Mouse (Mus musculus): ENCODE results near the gene Slc17a9.
A peak's percentile ranks its signal among the peaks of the same experiment; 100 is the strongest.
"Not testable (repeated sequence)": the region's sequence is repeated elsewhere in the genome, so short reads cannot be mapped to it uniquely, and the experiment has no call there.

The Slc17a9 gene

GRCm38 (mm10) chr2:180710276-180711155, 14.5 kb upstream of the Slc17a9 start:
- ATAC-seq (ENCODE audit: low TSS enrichment), result peak; percentile 24; the same call in 1 of the 2 replicates

- no peak for ATAC-seq (ENCODE audit: low TSS enrichment)
Measured at GRCm38 (mm10) chr2:180711527-180711926, 13.5 kb upstream of the Slc17a9 start.

GRCm38 (mm10) chr2:180712037-180712689, 12.9 kb upstream of the Slc17a9 start:
- no peak for ATAC-seq (ENCODE audit: low TSS enrichment)

GRCm38 (mm10) chr2:180722748-180723147, 2.3 kb upstream of the Slc17a9 start:
- not testable (repeated sequence) for ATAC-seq (ENCODE audit: low TSS enrichment)

GRCm38 (mm10) chr2:180723865-180724264, 1.2 kb upstream of the Slc17a9 start:
- ATAC-seq (ENCODE audit: low TSS enrichment), result no peak

- ATAC-seq (ENCODE audit: low TSS enrichment), result no peak
Measured at GRCm38 (mm10) chr2:180725414-180725778, 333 bp downstream of the Slc17a9 start.

GRCm38 (mm10) chr2:180725856-180726629, 980 bp downstream of the Slc17a9 start:
- no peak for ATAC-seq (ENCODE audit: low TSS enrichment)

GRCm38 (mm10) chr2:180726658-180727442, 1.8 kb downstream of the Slc17a9 start:
- no peak for ATAC-seq (ENCODE audit: low TSS enrichment)

- no peak for ATAC-seq (ENCODE audit: low TSS enrichment)
Measured at GRCm38 (mm10) chr2:180727613-180728021, 2.6 kb downstream of the Slc17a9 start.

GRCm38 (mm10) chr2:180731036-180731435, 6.0 kb downstream of the Slc17a9 start:
- no peak for ATAC-seq (ENCODE audit: low TSS enrichment)

GRCm38 (mm10) chr2:180731984-180732383, 6.9 kb downstream of the Slc17a9 start:
- no peak for ATAC-seq (ENCODE audit: low TSS enrichment)

- ATAC-seq (ENCODE audit: low TSS enrichment), result peak; percentile 83
Measured at GRCm38 (mm10) chr2:180735232-180735631, 10.2 kb downstream of the Slc17a9 start.

- ATAC-seq (ENCODE audit: low TSS enrichment), result no peak
Measured at GRCm38 (mm10) chr2:180737984-180738383, 12.9 kb downstream of the Slc17a9 start.

GRCm38 (mm10) chr2:180740349-180740748, 15.3 kb downstream of the Slc17a9 start:
- ATAC-seq (ENCODE audit: low TSS enrichment), result no peak

- ATAC-seq (ENCODE audit: low TSS enrichment), result no peak
Measured at GRCm38 (mm10) chr2:180741421-180741820, 16.4 kb downstream of the Slc17a9 start.

- no peak for ATAC-seq (ENCODE audit: low TSS enrichment)
Measured at GRCm38 (mm10) chr2:180742820-180743219, 17.8 kb downstream of the Slc17a9 start.

GRCm38 (mm10) chr2:180743321-180743720, 18.3 kb downstream of the Slc17a9 start:
- ATAC-seq (ENCODE audit: low TSS enrichment), result no peak

- ATAC-seq (ENCODE audit: low TSS enrichment), result peak; percentile 86
Measured at GRCm38 (mm10) chr2:180745248-180745927, 20.3 kb downstream of the Slc17a9 start.

GRCm38 (mm10) chr2:180746569-180747192, 21.6 kb downstream of the Slc17a9 start:
- ATAC-seq (ENCODE audit: low TSS enrichment), result no peak

- no peak for ATAC-seq (ENCODE audit: low TSS enrichment)
Measured at GRCm38 (mm10) chr2:180748904-180749303, 23.8 kb downstream of the Slc17a9 start.

All from frontal cortex, adult (tissue).